Mouse (Mus musculus): ENCODE data around the gene Kcnh7.

Gene Kcnh7

DNA sequence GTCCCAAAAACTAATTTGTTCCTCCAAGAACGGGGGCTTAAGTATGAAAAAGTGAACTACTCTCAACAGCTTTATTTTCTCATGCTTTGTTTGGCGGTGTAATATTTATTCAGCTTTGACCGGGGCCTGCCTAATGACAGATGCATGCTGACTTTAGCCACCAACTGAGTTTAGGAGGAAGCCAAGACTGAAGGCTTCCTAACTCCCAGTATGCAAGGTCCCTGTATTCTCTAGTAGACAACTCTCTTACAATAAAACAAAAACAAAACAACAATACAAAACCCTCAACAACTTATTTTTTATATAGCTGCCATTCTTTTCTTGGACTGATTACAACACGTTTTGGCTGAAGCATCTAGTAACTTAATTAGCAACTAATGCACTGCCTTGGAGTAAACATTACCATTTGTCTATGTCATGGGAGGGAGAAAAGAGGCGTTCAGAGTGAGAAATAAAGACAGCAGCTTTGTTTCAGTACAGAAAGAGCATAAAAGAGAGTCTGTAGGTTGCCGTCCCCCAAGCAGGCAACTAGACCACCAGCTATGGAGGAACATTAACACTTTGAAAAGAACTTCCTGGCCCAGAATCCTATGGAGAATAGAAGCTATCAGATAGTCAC is 537.3 kb downstream of the Kcnh7 start:
- no peak for DNase-seq (ENCODE audit: low read depth, low spot score)

DNA sequence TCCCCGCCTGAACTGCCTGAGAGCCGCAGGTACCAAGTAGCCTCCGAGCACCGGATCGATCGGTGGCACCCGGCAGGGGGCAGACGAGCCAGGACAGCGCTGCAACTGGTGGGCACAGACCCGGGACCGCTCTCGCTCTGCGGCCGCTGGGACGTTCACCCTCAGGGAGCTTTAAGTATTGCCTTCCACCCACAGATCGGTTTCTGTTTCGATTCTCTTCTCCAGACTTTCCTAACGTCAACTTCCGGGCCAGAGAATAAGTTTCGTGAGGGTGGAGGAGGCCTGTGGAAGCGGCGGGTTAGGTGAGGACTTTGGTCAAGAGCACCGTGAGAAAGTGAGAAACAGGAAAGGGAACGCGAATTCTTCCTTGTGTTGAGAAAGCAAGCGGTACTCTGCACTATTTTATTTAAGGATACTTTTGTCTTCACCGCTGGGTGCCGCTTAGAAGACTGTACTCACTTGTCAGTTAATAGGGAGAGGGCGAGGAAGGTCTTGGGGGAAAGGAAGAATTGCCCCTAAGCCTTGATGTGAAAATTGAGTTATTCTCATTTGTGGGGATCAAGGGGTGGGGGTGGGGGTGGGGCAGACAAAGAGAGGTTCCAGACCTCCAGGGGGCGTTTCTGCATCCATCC is 538.0 kb downstream of the Kcnh7 start, which contains the start of gene Ifih1:
Gene Ifih1, minus strand, starts transcription at position 242 of the 632 bp plus-strand sequence.
- peak; percentile 29 for DNase-seq (ENCODE audit: low read depth, low spot score)

DNA sequence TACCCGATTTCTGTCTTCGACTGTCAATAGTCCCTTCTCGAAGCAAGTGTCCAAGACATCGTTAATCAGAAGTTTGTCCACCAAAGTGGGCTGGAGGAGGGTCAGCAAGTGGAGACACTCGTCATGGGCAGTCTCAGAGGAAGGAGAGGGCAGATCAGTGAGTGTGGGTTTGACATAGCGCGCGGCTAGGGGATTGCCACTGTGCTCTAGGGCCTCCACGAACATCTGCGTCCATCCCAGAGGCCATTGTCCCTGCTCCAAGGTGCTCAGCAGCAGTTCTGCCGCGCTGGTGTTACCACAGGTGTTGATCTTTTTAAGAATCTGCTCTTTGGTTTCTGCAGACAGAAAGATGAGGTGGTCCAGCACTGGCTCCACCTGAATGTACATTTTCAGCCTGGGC is 538.6 kb downstream of the Kcnh7 start:
- no peak for DNase-seq (ENCODE audit: low read depth, low spot score)

DNA sequence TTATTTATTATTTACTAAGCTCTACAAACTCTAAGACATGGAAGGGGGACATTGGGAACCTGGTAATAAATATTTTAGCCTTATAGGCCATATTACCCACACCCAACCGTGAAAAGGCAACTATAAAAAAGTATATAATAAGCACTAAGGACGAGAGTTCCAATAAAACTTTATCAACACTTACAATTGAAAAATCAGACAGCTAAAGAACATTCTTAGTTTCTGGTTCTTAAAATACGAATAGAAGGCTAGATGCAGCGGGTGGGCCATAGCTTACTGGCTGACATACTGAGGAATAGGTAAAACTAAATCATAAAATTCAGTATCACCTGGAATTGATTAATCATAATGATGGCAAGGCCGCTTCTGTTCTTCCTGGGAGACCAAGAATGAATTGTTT is 539.2 kb downstream of the Kcnh7 start:
- DNase-seq (ENCODE audit: low read depth, low spot score), result no peak
